Mouse (Mus musculus) frontal cortex, postnatal 14 days (tissue): ENCODE results near the gene Dbr1.
"Not testable (repeated sequence)": the region's sequence is repeated elsewhere in the genome, so short reads cannot be mapped to it uniquely, and the experiment has no call there.

Experiments used
- DNase-seq, 2 experiments: peaks; one replicate each; pipeline ENCODE4 v3.0.0; 2022; ENCODE audit warnings: low spot score in 2 of 2

Dbr1 gene

GRCm38 (mm10) chr9:99575677-99576480, at the start of gene Dbr1:
Dbr1 (plus strand) TSS chr9:99575799.
- peak; percentile 84 to 88 for DNase-seq

GRCm38 (mm10) chr9:99531865-99532264, 43.7 kb upstream of the Dbr1 start:
- DNase-seq: no peak

- no peak for DNase-seq
These were observed 29.3 kb upstream of the Dbr1 start for GRCm38 (mm10) chr9:99546259-99546658.

GRCm38 (mm10) chr9:99552068-99552467, 23.5 kb upstream of the Dbr1 start:
- no peak for DNase-seq

- no peak for DNase-seq
These were observed 22.6 kb upstream of the Dbr1 start for GRCm38 (mm10) chr9:99553049-99553448.

- no peak for DNase-seq
These were observed 21.5 kb upstream of the Dbr1 start for GRCm38 (mm10) chr9:99554052-99554451.

- DNase-seq: no peak
These were observed 20.3 kb upstream of the Dbr1 start for GRCm38 (mm10) chr9:99555253-99555652.

GRCm38 (mm10) chr9:99557580-99558300, 17.9 kb upstream of the Dbr1 start:
- no peak for DNase-seq

- no peak for DNase-seq
These were observed 16.6 kb upstream of the Dbr1 start for GRCm38 (mm10) chr9:99558824-99559556.

- DNase-seq: no peak
These were observed 16.1 kb upstream of the Dbr1 start for GRCm38 (mm10) chr9:99559557-99559904.

- DNase-seq: no peak
These were observed 15.2 kb upstream of the Dbr1 start for GRCm38 (mm10) chr9:99560389-99560788.

- peak in 1 of 2 experiments; percentile 14 for DNase-seq
These were observed 11.9 kb upstream of the Dbr1 start for GRCm38 (mm10) chr9:99563714-99564113.

- no peak for DNase-seq
These were observed 7.6 kb upstream of the Dbr1 start for GRCm38 (mm10) chr9:99568023-99568346.

GRCm38 (mm10) chr9:99568347-99569070, 7.1 kb upstream of the Dbr1 start, which contains the start of gene Armc8:
Armc8 (minus strand) TSS chr9:99568899.
- DNase-seq: peak; percentile 84 to 88

GRCm38 (mm10) chr9:99569071-99569397, 6.6 kb upstream of the Dbr1 start:
- no peak for DNase-seq

GRCm38 (mm10) chr9:99580655-99581054, 5.1 kb downstream of the Dbr1 start:
- DNase-seq: peak in 1 of 2 experiments; percentile 15

- DNase-seq: peak in 1 of 2 experiments; percentile 30
These were observed 12.1 kb downstream of the Dbr1 start for GRCm38 (mm10) chr9:99587505-99588202.

GRCm38 (mm10) chr9:99591144-99591543, 15.5 kb downstream of the Dbr1 start:
- no peak for DNase-seq

GRCm38 (mm10) chr9:99599127-99599526, 23.5 kb downstream of the Dbr1 start:
- not testable (repeated sequence) for DNase-seq

- no peak for DNase-seq
These were observed 28.0 kb downstream of the Dbr1 start for GRCm38 (mm10) chr9:99603566-99603965.

- no peak for DNase-seq
These were observed 36.6 kb downstream of the Dbr1 start, which contains the start of gene A4gnt for GRCm38 (mm10) chr9:99612202-99612601. A4gnt (plus strand) TSS chr9:99612502.
